Mouse (Mus musculus): ENCODE measurements around the gene Rptor. TPM values are rescaled to one million over a fixed set of nuclear protein-coding genes. Genes with fewer than 3 reads are reported as not detected.

Rptor gene
- polyA plus RNA-seq, 1 experiment from 2014 or later = 12.2 TPM

DNA sequence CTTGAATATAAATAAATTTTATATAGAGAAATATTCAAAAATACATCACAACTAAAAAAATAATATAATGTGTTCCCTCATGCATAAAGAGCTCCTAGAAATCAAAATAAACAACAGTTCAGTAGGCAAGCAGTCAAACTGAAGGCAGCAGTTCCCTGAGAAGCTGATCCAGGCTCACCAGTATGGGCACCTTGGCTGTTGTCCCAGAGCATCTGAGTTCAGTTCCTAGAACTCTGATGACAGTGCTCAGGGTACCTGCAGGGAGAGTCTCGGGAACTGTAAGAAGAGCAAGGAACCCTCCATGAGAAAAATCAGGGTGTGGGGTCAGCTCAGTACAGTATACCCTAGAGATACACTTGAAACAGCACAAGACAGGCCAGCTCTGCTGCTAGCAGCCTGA, 235.1 kb downstream of the Rptor start:
- H3K27ac ChIP-seq (replicated peaks) = no peak overlapping the region
- 83% methylated on average over 1 of the region's 1 CpGs for WGBS
- no peaks in the 10 kb centered on the region for H3K4me1 ChIP-seq
- H3K4me3 ChIP-seq (replicated peaks) = no peak overlapping the region
- H3K9me3 ChIP-seq (replicated peaks) = no peaks in the 10 kb centered on the region
- no peak for ATAC-seq (ENCODE audit: insufficient number of reproducible peaks, low FRiP score, low TSS enrichment, low read depth)
- peaks cover 8% of the 10 kb centered on the region; the same call in 1 of the 2 replicates for H3K36me3 ChIP-seq
- no peak overlapping the region for H3K4me2 ChIP-seq (replicated peaks)
- no peak overlapping the region for H3K9ac ChIP-seq
- no peaks in the 10 kb centered on the region for H3K27me3 ChIP-seq

GRCm38 (mm10) chr11:119839411-119840342, 237.0 kb downstream of the Rptor start:
- Histone ChIP-seq H3K27ac (replicated peaks) (no peak overlapping the region), H3K9ac (no peak overlapping the region), H3K4me2 (replicated peaks) (no peak overlapping the region), H3K9me3 (replicated peaks) (no peaks in the 10 kb centered on the region), H3K4me1 (no peaks in the 10 kb centered on the region), H3K36me3 (peaks cover 16% of the 10 kb centered on the region; the same call in 1 of the 2 replicates), H3K4me3 (replicated peaks) (no peak overlapping the region), H3K27me3 (no peaks in the 10 kb centered on the region)
- no peak for ATAC-seq (ENCODE audit: insufficient number of reproducible peaks, low FRiP score, low TSS enrichment, low read depth)
- WGBS = 74% methylated on average over 10 of the region's 10 CpGs

DNA sequence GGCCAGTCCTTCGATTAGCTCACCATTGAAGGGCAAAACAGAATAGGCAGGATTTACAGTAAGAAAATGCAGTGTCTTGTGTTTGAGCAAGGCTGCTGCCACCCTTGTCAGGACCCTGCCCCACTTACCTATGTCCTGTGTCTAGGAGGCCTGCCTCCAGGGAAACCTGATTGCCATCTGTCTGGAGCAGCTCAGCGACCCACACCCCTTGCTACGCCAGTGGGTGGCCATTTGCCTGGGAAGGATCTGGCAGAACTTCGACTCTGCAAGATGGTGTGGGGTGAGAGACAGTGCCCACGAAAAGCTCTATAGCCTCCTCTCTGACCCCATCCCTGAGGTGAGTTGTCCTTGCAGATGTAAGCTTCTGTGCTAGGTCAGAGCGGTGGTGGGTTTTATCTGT, 243.9 kb downstream of the Rptor start:
- H3K27me3 ChIP-seq = no peaks in the 10 kb centered on the region
- no peak overlapping the region for H3K4me2 ChIP-seq (replicated peaks)
- H3K9me3 ChIP-seq (replicated peaks) = no peaks in the 10 kb centered on the region
- peaks cover 39% of the 10 kb centered on the region for H3K36me3 ChIP-seq
- no peak for ATAC-seq (ENCODE audit: insufficient number of reproducible peaks, low FRiP score, low TSS enrichment, low read depth)
- no peak overlapping the region for H3K4me3 ChIP-seq (replicated peaks)
- H3K4me1 ChIP-seq = no peaks in the 10 kb centered on the region
- no peak overlapping the region for H3K9ac ChIP-seq
- WGBS = 87% methylated on average over 6 of the region's 6 CpGs
- H3K27ac ChIP-seq (replicated peaks) = no peak overlapping the region

GRCm38 (mm10) chr11:119847076-119847475, 244.4 kb downstream of the Rptor start:
- WGBS = 88% methylated on average over 3 of the region's 3 CpGs
- Histone ChIP-seq H3K36me3 (peaks cover 43% of the 10 kb centered on the region), H3K4me1 (no peaks in the 10 kb centered on the region)

DNA sequence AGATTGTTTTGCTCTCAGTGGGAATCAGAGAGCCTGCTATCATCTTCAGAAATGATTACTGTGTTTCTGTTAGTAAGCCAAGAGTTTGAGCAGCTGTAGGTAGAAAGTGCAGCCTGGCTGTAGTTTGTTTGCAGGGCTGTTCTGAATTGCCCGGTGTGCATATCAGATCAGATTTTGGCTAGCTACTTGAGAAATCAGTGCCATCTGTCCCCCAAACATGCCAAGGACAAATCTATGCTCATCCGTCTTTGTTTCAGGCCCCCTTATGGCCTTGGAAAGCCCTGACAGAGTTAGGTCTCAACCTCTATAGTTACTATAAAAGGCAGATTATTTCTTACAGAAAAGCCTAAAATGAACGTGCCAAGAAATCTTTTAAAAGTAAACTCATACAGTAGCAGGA, 244.9 kb downstream of the Rptor start:
- WGBS = 74% methylated on average over 3 of the region's 3 CpGs
- Histone ChIP-seq H3K27ac (replicated peaks) (no peak overlapping the region), H3K36me3 (peaks cover 48% of the 10 kb centered on the region)

More at GRCm38 (mm10) chr11:119847076-119847475, 244.4 kb downstream of the Rptor start:
- H3K27ac ChIP-seq (replicated peaks) = no peak overlapping the region
- no peak overlapping the region for H3K4me2 ChIP-seq (replicated peaks)
- H3K9ac ChIP-seq = no peak overlapping the region
- H3K4me3 ChIP-seq (replicated peaks) = no peak overlapping the region
- H3K27me3 ChIP-seq = no peaks in the 10 kb centered on the region
- H3K9me3 ChIP-seq (replicated peaks) = no peaks in the 10 kb centered on the region
- ATAC-seq (ENCODE audit: insufficient number of reproducible peaks, low FRiP score, low TSS enrichment, low read depth) = no peak

DNA sequence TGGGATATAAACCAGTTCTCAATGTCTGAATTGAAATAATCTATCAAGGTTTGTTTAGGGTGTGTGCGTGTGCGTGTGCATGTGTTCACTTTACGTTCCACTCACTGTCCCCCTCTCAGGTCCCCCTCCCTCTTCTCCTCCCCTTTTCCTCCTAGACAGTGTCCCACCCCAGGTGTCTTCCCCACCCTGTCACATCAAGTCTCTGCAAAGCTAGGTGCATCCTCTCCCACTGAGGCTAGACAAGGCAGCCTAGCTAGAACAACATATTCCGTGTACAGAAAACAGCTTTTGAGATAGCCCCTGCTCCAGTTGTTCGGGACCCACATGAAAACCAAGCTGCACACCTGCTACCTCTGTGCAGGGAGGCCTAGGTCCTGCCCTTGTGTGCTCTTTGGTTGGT, 245.5 kb downstream of the Rptor start:
- Histone ChIP-seq H3K9ac (no peak overlapping the region), H3K27me3 (no peaks in the 10 kb centered on the region), H3K4me3 (replicated peaks) (no peak overlapping the region), H3K9me3 (replicated peaks) (no peaks in the 10 kb centered on the region), H3K4me2 (replicated peaks) (no peak overlapping the region), H3K36me3 (peaks cover 54% of the 10 kb centered on the region), H3K27ac (replicated peaks) (no peak overlapping the region), H3K4me1 (no peaks in the 10 kb centered on the region)
- ATAC-seq (ENCODE audit: insufficient number of reproducible peaks, low FRiP score, low TSS enrichment, low read depth) = no peak
- WGBS = 81% methylated on average over 5 of the region's 5 CpGs

More for the DNA sequence above, 244.9 kb downstream of the Rptor start:
- H3K4me2 ChIP-seq (replicated peaks) = no peak overlapping the region
- no peaks in the 10 kb centered on the region for H3K9me3 ChIP-seq (replicated peaks)
- no peaks in the 10 kb centered on the region for H3K27me3 ChIP-seq
- no peak overlapping the region for H3K4me3 ChIP-seq (replicated peaks)
- no peak for ATAC-seq (ENCODE audit: insufficient number of reproducible peaks, low FRiP score, low TSS enrichment, low read depth)
- no peak overlapping the region for H3K9ac ChIP-seq
- H3K4me1 ChIP-seq = no peaks in the 10 kb centered on the region

- ATAC-seq (ENCODE audit: insufficient number of reproducible peaks, low FRiP score, low TSS enrichment, low read depth) = no peak
Observed at GRCm38 (mm10) chr11:119855999-119856398, 253.3 kb downstream of the Rptor start.

GRCm38 (mm10) chr11:119862523-119863299, 260.0 kb downstream of the Rptor start:
- H3K4me1 ChIP-seq = peaks cover 15% of the 10 kb centered on the region
- no peak overlapping the region for H3K4me3 ChIP-seq (replicated peaks)
- no peaks in the 10 kb centered on the region for H3K9me3 ChIP-seq (replicated peaks)
- no peak overlapping the region for H3K4me2 ChIP-seq (replicated peaks)
- ATAC-seq (ENCODE audit: insufficient number of reproducible peaks, low FRiP score, low TSS enrichment, low read depth) = no peak
- no peaks in the 10 kb centered on the region for H3K27me3 ChIP-seq
- 75% methylated on average over 8 of the region's 8 CpGs for WGBS
- no peak overlapping the region for H3K9ac ChIP-seq
- peaks cover 29% of the 10 kb centered on the region for H3K36me3 ChIP-seq
- H3K27ac ChIP-seq (replicated peaks) = no peak overlapping the region; the same call in 1 of the 2 replicates

More at GRCm38 (mm10) chr11:119855999-119856398, 253.3 kb downstream of the Rptor start:
- 76% methylated on average over 7 of the region's 7 CpGs for WGBS
- Histone ChIP-seq H3K9me3 (replicated peaks) (no peaks in the 10 kb centered on the region), H3K36me3 (peaks cover 66% of the 10 kb centered on the region), H3K4me2 (replicated peaks) (no peak overlapping the region), H3K9ac (no peak overlapping the region), H3K27me3 (no peaks in the 10 kb centered on the region), H3K27ac (replicated peaks) (no peak overlapping the region), H3K4me1 (no peaks in the 10 kb centered on the region), H3K4me3 (replicated peaks) (no peak overlapping the region)

DNA sequence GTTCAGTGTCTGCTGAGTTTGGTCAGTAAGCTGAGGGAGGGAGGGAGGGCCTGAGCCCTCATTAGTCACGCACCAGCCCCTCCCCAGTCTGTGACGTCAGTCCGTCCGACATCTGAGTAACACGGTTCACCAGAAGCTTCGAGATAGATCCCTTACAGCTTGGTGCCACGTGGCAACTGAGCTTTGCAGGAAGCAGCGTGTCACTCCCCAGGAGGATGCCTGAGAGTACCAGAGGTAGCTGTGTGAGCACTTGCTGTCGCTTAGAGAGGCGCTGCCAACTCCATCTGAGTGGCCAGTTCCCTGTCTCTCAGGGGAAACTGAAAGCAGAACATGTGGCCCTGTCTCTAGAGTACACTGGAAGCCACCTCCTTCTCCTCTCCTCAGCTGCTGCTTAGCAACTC, 260.7 kb downstream of the Rptor start:
- Histone ChIP-seq H3K27me3 (no peaks in the 10 kb centered on the region), H3K36me3 (peaks cover 22% of the 10 kb centered on the region), H3K4me2 (replicated peaks) (no peak overlapping the region), H3K9ac (no peak overlapping the region), H3K9me3 (replicated peaks) (no peaks in the 10 kb centered on the region), H3K4me1 (peaks cover 19% of the 10 kb centered on the region), H3K27ac (replicated peaks) (peak overlapping the region; percentile 55; the same call in 1 of the 2 replicates), H3K4me3 (replicated peaks) (no peak overlapping the region)
- WGBS = 34% methylated on average over 10 of the region's 10 CpGs
- peak; percentile 73; the same call in 1 of the 2 replicates for ATAC-seq (ENCODE audit: insufficient number of reproducible peaks, low FRiP score, low TSS enrichment, low read depth)

DNA sequence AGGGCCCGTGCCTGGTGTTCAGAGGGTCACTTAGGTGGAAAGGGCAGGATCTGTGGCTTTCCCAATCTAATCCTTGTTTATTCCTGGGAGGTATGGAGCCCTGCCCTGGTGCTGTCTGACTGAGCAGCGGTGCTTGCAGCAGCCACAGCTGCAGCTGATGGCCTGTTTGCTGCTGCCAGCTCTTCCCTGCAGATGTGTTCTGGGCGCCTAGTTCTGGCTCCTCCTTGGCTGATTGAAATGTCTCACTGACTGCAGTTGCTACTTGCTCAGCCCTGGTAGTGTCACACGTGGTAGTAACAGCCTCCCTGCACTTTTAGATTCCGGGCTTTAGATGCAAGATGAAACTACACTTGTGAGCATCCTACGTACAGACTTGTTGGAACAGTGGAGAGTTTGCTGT, 264.1 kb downstream of the Rptor start:
- 73% methylated on average over 6 of the region's 6 CpGs for WGBS
- Histone ChIP-seq H3K4me3 (replicated peaks) (no peak overlapping the region), H3K36me3 (peaks cover 25% of the 10 kb centered on the region), H3K27me3 (no peaks in the 10 kb centered on the region), H3K27ac (replicated peaks) (no peak overlapping the region), H3K9me3 (replicated peaks) (no peaks in the 10 kb centered on the region), H3K9ac (no peak overlapping the region), H3K4me2 (replicated peaks) (no peak overlapping the region), H3K4me1 (peaks cover 19% of the 10 kb centered on the region)
- ATAC-seq (ENCODE audit: insufficient number of reproducible peaks, low FRiP score, low TSS enrichment, low read depth) = no peak

DNA sequence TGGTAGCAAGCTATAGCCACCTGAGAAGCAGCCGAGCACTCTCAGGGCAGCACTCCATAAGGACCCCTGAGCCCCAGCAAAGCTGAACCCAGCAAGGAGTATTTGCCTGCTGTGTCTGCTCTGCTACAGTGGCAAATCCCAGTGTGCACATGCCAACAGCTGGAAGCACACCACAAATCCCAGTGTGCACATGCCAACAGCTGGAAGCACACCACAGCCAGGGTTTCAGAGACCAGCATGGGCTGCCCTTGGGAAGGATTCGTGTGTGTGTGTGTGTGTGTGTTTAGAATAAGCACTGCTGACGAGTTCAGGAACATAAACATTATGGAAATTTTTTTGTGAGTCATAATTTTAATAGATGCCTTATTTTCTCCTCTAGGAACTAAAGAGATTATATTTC, 265.4 kb downstream of the Rptor start:
- H3K27ac ChIP-seq (replicated peaks) = no peak overlapping the region
- H3K36me3 ChIP-seq = peaks cover 34% of the 10 kb centered on the region
- no peaks in the 10 kb centered on the region for H3K9me3 ChIP-seq (replicated peaks)
- 45% methylated on average over 3 of the region's 3 CpGs for WGBS
- no peaks in the 10 kb centered on the region for H3K27me3 ChIP-seq
- no peak overlapping the region for H3K9ac ChIP-seq
- H3K4me3 ChIP-seq (replicated peaks) = no peak overlapping the region
- H3K4me2 ChIP-seq (replicated peaks) = no peak overlapping the region
- H3K4me1 ChIP-seq = peaks cover 13% of the 10 kb centered on the region
- no peak for ATAC-seq (ENCODE audit: insufficient number of reproducible peaks, low FRiP score, low TSS enrichment, low read depth)

All from embryonic facial prominence, embryonic 15.5 days (tissue).